Mouse (Mus musculus) olfactory bulb, adult 2 months (tissue): ENCODE results near the gene Klc2. TPM values are rescaled to one million over a fixed set of nuclear protein-coding genes. Genes with fewer than 3 reads are reported as not detected.

Experiments used
- H3K27ac ChIP-seq: fragments of 200-500 bp; 2 replicates; pipeline ENCODE4 v1.5.1; 2012; ENCODE audit warnings: low read depth, low read length; ENCODE audit not compliant: insufficient read depth
- H3K4me1 ChIP-seq: fragments of 200-500 bp; 2 replicates; pipeline ENCODE4 v1.6.1; 2012; ENCODE audit warnings: low read length; ENCODE audit not compliant: control insufficient read depth, insufficient read depth
- H3K4me3 ChIP-seq: fragments of 200-500 bp; 2 replicates; pipeline ENCODE4 v1.5.1; 2012; ENCODE audit warnings: mild to moderate bottlenecking, low read depth, low read length, moderate library complexity; ENCODE audit not compliant: insufficient read depth
- CTCF ChIP-seq: fragments of 200-500 bp; IDR thresholded peaks from 2 replicates; pipeline ENCODE4 v1.5.1; 2012; ENCODE audit warnings: low read depth, mild to moderate bottlenecking, low read length, moderate library complexity; ENCODE audit not compliant: insufficient read depth
- POLR2A ChIP-seq: fragments of 200-500 bp; IDR thresholded peaks from 2 replicates; pipeline ENCODE4 v1.6.1; 2012; ENCODE audit warnings: mild to moderate bottlenecking, low read depth, low read length, moderate library complexity; ENCODE audit not compliant: insufficient read depth
- WGBS: fragments of 180-500 bp; shearing (Covaris S2); methylation state at CpG from one replicate; pipeline ENCODE4 v1.1.7; 2018; 5-methylcytosine and 5-hydroxymethylcytosine counted together
- polyA plus RNA-seq: library from polyadenylated mRNA; stranded (reverse); fragments of >200 nt; gene quantifications from 2 replicates; pipeline ENCODE4 v1.2.4, GENCODE M21; 2012; ENCODE audit warnings: low replicate concordance; ENCODE audit not compliant: missing spikeins, insufficient read depth, insufficient read length

Klc2 gene
- polyA plus RNA-seq, 1 experiment = not detected

DNA sequence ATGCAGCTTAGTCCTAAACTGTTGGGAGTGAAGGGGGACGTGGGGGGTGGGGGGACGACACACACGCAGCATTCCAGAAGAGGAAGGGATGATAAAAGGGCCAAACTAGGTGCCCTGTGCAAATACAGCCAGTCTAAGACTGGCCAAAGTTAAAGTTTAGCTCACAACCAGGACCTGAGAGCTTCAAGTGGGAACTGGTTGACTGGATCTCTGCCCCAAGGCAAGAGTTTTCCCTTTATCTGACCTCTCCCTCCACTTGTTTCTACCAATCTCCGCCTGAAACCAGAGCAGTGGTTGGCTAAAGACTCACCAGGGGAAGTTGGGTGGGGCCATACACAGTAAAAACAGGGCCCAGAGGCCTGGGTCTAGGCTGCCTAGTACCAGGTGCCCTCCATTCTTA is 9.7 kb downstream of the Klc2 start:
- Histone ChIP-seq H3K4me3 (no peak overlapping the region), H3K4me1 (peaks cover 23% of the 10 kb centered on the region), H3K27ac (no peak overlapping the region)
- TF ChIP-seq CTCF = no peak
- no peak for TF ChIP-seq POLR2A
- 66% methylated on average over 4 of the region's 4 CpGs for WGBS

DNA sequence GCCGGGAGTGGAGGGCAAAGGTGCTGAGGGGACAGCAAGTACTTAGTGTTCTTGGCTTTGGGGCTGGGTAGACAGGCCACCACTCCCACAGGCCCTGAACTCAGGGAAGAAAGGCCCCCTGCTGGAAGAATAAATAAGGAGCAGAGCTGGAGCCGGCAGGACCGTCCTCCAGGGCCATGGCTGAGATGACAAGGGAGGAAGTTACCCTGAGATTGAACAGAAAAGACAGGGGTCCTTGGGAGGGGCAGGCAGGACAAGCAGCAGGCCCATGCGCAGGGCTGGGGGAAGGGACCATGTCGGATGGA is 10.1 kb downstream of the Klc2 start:
- WGBS = 32% methylated on average over 5 of the region's 5 CpGs
- peaks cover 23% of the 10 kb centered on the region for H3K4me1 ChIP-seq
- no peak overlapping the region for H3K27ac ChIP-seq
- no peak overlapping the region for H3K4me3 ChIP-seq
- TF ChIP-seq POLR2A = no peak
- TF ChIP-seq CTCF = 0 out of 2 replicates have a peak, but pooled peaks have one; percentile 17

DNA sequence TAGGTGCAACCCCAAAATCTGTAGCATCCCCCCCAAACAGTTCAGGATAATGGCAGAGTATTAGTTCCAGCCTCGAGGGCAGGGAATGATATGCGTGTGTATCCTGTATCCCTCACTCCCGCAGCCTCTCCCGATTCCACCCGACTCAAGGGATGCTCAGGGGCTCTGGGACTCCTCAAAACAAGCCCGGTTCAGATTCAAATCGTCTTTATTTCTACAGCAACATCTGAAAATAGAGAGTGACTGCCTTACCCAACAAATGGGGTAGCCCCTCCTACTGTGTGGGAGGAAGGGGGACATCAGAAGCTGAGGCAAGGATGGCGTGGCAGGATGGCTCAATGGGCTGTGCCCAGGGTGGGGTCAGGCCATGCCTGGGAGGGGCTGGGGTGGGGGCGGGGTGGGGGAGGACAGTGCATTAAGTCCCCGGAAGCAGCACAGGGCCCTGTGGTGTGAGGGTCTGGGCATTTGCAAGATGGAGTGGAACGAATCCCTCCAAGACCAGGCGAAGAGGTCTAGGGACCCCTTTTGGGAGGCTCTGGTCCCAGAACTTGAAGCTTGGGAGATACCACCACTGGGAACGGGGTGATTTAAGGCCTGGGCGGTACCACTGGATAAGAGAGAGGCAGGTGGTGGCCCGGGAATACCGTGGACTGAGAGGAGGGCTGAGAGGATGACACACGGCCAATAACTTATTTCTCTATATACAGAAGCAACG is 10.6 kb downstream of the Klc2 start:
- H3K4me1 ChIP-seq = peaks cover 23% of the 10 kb centered on the region
- 64% methylated on average over 18 of the region's 18 CpGs for WGBS

DNA sequence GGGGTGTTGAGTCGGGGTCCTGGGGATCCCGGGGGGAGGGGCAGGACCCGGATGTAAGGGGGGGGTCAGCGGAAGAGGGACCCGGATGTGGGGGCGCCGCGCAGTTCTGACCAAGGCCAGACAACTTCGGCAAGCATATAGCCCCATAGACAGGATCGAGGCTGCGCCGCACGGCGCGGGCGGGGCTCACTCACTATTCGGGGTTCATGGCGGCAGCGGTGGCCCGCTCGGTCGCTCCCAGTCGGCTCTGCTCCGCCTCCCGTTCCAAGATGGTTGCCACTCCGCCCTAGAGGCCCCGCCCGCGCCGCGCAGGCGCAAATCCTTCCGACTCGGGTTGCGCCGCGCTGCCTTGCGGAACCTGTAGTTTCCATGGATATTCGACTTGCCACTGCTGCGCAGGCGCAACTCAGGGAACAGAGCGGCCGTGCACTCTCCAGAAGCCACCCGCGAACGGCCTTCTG is 11.6 kb downstream of the Klc2 start, which contains the start of gene Rab1b:
Gene Rab1b (minus strand): TSS at position 342 of the 461 bp plus-strand sequence.
- TF ChIP-seq POLR2A = peak; percentile 64; the same call in 1 of the 2 replicates
- TF ChIP-seq CTCF = no peak
- H3K4me1 ChIP-seq = peaks cover 23% of the 10 kb centered on the region
- peak within 1 kb of the TSS; percentile 84 for H3K4me3 ChIP-seq
- peak within 1 kb of the TSS; percentile 99 for H3K27ac ChIP-seq
- under 1% methylated on average over 45 of the region's 46 CpGs for WGBS

More for the DNA sequence above, 10.6 kb downstream of the Klc2 start:
- H3K27ac ChIP-seq = no peak overlapping the region
- no peak overlapping the region for H3K4me3 ChIP-seq
- no peak for TF ChIP-seq CTCF
- TF ChIP-seq POLR2A = no peak

DNA sequence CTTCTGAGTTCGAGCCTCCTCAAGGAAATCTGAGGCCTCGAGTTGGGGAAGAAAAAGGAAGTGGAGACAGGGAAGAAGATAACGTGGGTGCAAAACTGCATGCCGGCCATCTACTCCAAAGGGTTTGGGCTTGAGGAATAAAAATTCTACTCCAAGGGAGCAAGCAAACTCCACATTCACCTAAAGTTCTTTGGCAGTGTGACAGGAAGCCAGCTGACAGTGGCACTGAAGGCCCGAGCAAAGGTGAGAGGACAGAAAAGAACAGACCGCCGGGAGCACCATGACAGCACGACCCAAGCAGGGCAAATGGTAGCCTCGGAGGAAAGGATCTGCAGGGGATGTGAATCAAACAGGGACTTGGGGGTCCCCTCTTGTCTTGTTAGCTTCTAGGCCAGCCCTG is 12.3 kb downstream of the Klc2 start:
- TF ChIP-seq POLR2A (no peak), CTCF (no peak)
- WGBS = 2% methylated on average over 9 of the region's 9 CpGs
- Histone ChIP-seq H3K27ac (peak overlapping the region; percentile 99), H3K4me1 (peaks cover 23% of the 10 kb centered on the region), H3K4me3 (peak overlapping the region; percentile 84)

DNA sequence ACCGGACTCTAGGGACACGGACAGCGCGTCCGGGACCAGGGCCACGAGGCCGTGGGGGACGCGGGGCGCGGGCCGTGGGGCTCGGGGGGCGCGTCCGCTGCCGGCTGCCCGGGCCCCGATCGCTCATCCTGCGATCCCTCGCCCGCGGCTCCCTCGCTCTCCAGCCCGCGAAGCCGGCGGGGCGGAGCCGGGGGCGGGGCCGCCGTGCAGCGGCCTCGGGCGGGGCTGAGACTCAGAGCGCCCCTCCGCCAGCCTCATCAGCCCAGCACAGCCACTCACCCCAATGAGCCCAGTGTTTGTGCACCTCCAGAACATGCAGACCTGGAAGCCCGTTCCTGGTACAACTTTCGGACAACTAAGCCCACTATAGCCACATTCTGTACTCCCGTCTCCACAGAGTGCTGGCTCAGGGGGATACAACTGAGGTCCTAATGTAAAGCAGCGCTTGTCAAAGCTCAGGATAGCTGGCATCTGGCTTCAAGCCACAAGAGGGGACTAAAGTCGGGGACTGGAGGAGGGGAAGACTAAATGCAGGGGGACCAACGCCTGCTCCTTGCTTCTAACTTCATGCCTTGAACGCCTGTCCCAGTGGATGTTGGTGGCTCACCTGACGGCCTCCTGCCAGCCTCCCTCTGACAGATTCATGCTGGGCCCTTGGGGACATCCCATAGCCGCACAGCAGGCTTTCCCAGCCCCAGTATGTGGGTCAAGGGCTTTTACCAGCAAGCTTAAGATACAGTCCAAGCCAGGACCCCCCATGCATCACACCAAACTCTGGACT is 19.8 kb downstream of the Klc2 start, which contains the start of gene Cnih2:
Gene Cnih2 (minus strand): TSS at position 159 of the 781 bp plus-strand sequence.
- H3K27ac ChIP-seq = peak within 1 kb of the TSS; percentile 71
- TF ChIP-seq CTCF (no peak), POLR2A (peak; percentile 31; the same call in 1 of the 2 replicates)
- peaks cover 45% of the 10 kb centered on the region for H3K4me1 ChIP-seq
- H3K4me3 ChIP-seq = peak within 1 kb of the TSS; percentile 94
- WGBS = 3% methylated on average over 41 of the region's 48 CpGs

DNA sequence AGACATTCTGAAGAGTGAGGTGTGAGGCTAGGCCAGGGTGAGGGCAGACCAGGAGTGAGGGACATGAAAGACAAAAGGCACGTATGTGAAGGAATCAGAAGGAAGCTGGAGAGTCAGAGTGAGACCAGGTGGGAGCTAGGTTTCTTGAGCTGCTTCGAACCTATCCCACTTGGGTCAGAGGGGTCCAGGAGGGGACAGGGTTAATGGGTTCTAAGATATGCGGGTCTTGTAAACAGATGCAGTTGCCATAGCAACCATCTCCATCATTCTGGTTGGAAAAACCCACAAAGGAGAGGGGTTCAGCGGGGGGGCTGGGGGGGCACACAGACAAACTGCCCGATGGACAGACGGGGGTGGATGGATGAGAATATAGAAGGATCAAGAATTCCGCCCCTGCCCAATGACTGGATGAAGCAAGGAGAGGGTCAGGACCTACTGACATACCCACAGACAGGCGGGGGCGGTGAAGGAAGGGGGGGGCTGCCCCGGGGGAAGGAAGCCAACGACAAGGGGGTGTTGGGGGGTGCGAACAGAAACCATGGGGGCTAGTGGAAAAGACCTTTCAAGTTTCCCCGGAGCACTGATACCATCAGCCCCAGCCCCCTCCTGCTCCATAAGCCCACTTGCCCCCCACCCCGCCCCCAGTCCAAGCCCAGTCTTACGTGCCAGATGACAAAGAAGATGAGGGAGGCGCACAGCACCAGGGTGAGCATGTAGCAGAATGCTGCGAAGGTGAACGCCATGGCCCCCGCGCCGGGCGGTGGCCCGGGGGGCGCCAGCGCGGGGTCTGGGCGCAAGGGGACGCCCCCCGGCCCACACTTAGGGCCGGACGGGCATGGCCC is 20.6 kb downstream of the Klc2 start:
- peaks cover 53% of the 10 kb centered on the region for H3K4me1 ChIP-seq
- TF ChIP-seq CTCF = no peak
- no peak for TF ChIP-seq POLR2A
- H3K4me3 ChIP-seq = peak overlapping the region; percentile 94
- peak overlapping the region; percentile 71 for H3K27ac ChIP-seq
- WGBS = 3% methylated on average over 31 of the region's 31 CpGs

DNA sequence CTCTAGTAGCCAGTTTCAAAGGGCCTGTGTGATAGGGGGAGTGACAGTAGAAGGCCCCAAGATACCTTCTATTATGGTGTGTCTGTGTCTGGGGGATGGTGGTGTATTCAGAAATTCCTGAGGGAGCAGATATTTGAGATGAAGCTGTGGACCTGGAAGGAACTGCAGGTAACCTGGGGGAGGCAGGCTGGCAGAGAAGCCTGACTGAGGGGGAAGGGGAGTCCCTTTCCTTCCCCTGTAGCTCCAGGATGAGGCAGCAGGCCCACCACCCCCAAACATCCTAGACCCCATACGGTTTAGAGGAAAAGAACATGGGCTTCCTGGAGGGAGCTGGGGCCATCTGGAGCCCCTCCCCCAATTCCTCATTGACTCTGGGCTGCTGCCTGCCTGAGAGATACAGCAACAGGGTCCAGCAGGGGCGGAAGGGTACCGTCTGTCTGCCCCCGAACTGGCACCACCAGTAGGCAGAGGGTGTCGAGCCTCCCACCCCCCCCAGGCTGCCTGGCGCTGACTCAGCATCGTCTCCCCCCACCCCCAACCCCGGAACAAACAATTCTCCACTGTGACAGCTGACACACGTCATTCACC is 22.4 kb downstream of the Klc2 start:
- WGBS = 3% methylated on average over 9 of the region's 9 CpGs
- H3K27ac ChIP-seq = peak overlapping the region; percentile 50
- peak overlapping the region; percentile 94 for H3K4me3 ChIP-seq
- no peak for TF ChIP-seq POLR2A
- no peak for TF ChIP-seq CTCF
- H3K4me1 ChIP-seq = peaks cover 53% of the 10 kb centered on the region
